Mouse (Mus musculus) heart, postnatal 0 days (tissue): ENCODE results near the gene Gm44511. TPM values are rescaled to one million over a fixed set of nuclear protein-coding genes. Genes with fewer than 3 reads are reported as not detected.
"Not testable (repeated sequence)": the region's sequence is repeated elsewhere in the genome, so short reads cannot be mapped to it uniquely, and the experiment has no call there.

Experiments
- ATAC-seq: fragments of 200-750 bp; cut with Nextera tagmentation; 2 replicates; pipeline ENCODE4 v1.8.0; 2017; ENCODE audit warnings: low read depth, moderate number of reproducible peaks, moderate library complexity; ENCODE audit not compliant: insufficient read depth
- DNase-seq: peaks from one replicate; pipeline ENCODE4 v3.0.0-alpha.2; 2016; ENCODE audit warnings: low spot score
- H3K27ac ChIP-seq: fragments of 300-500 bp; sonication (generic); 2 replicates; pipeline ENCODE4 v1.5.1; 2014; ENCODE audit warnings: low read depth, mild to moderate bottlenecking
- H3K27me3 ChIP-seq: fragments of 300-500 bp; sonication (generic); 2 replicates; pipeline ENCODE4 v1.6.1; 2014; ENCODE audit warnings: low read length, mixed read lengths; ENCODE audit not compliant: control insufficient read depth, insufficient read depth
- H3K36me3 ChIP-seq: fragments of 300-500 bp; sonication (generic); replicated peaks from 2 replicates; pipeline ENCODE4 v1.6.1; 2014; ENCODE audit warnings: low read length, mixed read lengths; ENCODE audit not compliant: control insufficient read depth, insufficient read depth
- H3K4me1 ChIP-seq: fragments of 300-500 bp; sonication (generic); 2 replicates; pipeline ENCODE4 v1.6.1; 2014; ENCODE audit warnings: antibody characterized with exemption; ENCODE audit not compliant: control insufficient read depth, insufficient read depth
- H3K4me2 ChIP-seq: fragments of 300-500 bp; sonication (generic); 2 replicates; pipeline ENCODE4 v1.6.1; 2014; ENCODE audit warnings: low read depth, mild to moderate bottlenecking, low read length, moderate library complexity
- H3K4me3 ChIP-seq: fragments of 300-500 bp; sonication (generic); 2 replicates; pipeline ENCODE4 v1.5.1; 2014; ENCODE audit warnings: low read depth, low read length
- H3K9ac ChIP-seq: fragments of 300-500 bp; sonication (generic); replicated peaks from 2 replicates; pipeline ENCODE4 v1.6.1; 2014; ENCODE audit warnings: low read depth, low read length, mixed read lengths
- H3K9me3 ChIP-seq: fragments of 300-500 bp; sonication (generic); replicated peaks from 2 replicates; pipeline ENCODE4 v1.6.1; 2016; ENCODE audit warnings: low read length; ENCODE audit not compliant: control insufficient read depth
- CTCF ChIP-seq: IDR thresholded peaks from 2 replicates; pipeline ENCODE4 v1.5.1; 2016; ENCODE audit warnings: antibody characterized with exemption, control low read depth, low read depth
- EP300 ChIP-seq: IDR thresholded peaks from 2 replicates; pipeline ENCODE4 v1.6.1; 2016; ENCODE audit warnings: antibody characterized with exemption, low read depth
- WGBS: fragments of 180-500 bp; shearing (Covaris S2); extraction: QIAGEN DNeasy Blood & Tissue Kit; methylation state at CpG from one replicate; pipeline ENCODE4 v1.1.7; 2014; 5-methylcytosine and 5-hydroxymethylcytosine counted together
- polyA plus RNA-seq: library from polyadenylated mRNA; unstranded; fragments of >200 nt; fragmentation: Nextera tagmentation; extraction: Ambion mirVana; gene quantifications from 2 replicates; pipeline ENCODE4 v1.2.1, GENCODE M21; 2015
- total RNA-seq: library from RNA; depleted of rRNA; stranded (reverse); fragments of >200 nt; gene quantifications from 2 replicates; pipeline ENCODE4 v1.2.3, GENCODE M21; 2014; ENCODE audit warnings: low replicate concordance

Gene Gm44511
- total and polyA plus RNA-seq, 2 experiments from 2014 or later: not detected

DNA sequence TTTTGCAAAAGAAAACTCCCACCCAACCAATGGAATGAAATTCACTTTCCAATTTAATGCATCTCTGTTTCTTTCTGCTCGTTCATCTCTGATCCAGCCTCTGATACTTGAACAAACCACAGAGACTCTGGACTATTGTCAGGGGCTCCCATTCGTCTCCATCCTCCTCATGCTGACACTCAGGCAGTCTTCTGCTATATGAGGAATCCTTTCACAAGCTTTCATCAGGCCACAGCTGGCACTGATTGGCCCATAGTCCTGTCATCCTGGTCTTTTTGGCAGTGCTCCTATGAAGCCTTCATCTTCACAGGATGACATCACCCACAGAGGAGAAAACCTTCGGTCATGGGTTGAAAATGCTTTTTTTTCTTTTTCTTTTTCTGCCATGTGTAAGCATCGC, 58.1 kb downstream of the Gm44511 start:
- no peak for TF ChIP-seq EP300
- TF ChIP-seq CTCF: no peak
- H3K4me1 ChIP-seq: no peaks in the 10 kb centered on the region
- H3K27me3 ChIP-seq: no peaks in the 10 kb centered on the region
- no peak overlapping the region for H3K4me3 ChIP-seq
- 61% methylated on average over 4 of the region's 4 CpGs for WGBS
- H3K4me2 ChIP-seq: no peak overlapping the region
- DNase-seq (no peak), ATAC-seq (no peak)
- no peak overlapping the region for H3K9ac ChIP-seq
- H3K9me3 ChIP-seq: no peaks in the 10 kb centered on the region
- no peak overlapping the region for H3K27ac ChIP-seq
- H3K36me3 ChIP-seq: no peaks in the 10 kb centered on the region

DNA sequence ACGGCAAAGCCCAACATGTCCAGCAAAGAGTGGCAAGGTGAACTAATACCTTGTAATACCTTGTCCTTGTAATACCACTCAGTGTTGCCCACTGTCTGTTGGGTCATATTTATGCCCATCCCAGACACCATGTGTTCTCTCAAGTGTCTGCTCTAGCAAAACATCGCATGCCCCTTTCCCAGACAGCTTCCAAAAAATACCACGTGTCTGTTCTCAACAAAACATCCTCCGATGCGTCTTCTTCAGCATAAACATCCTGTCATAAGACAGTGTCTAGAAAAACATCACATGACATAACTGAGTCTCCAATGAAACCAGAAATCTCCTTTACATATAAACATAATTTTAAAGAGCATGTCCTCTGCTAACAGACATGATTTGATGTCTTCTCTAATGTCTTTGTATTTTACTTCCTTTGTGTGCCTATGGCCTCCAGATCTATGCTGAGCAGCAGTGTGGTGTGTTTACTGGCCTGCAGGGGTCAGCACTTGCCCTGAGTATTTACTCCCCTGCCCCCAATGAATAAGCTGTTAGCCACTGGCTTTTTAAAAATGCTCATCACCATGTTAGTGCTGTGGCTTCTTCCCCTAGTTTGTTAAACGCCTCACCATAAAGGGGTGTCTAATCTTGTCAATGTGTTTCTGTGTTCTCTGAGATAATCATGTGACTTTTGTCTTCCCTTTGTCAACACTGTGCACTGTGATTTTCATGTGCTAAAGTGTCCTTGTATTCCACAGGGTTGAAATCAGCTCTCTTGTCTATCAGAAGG, 59.4 kb downstream of the Gm44511 start:
- not testable (repeated sequence) for ATAC-seq
- 62% methylated on average over 6 of the region's 6 CpGs for WGBS

DNA sequence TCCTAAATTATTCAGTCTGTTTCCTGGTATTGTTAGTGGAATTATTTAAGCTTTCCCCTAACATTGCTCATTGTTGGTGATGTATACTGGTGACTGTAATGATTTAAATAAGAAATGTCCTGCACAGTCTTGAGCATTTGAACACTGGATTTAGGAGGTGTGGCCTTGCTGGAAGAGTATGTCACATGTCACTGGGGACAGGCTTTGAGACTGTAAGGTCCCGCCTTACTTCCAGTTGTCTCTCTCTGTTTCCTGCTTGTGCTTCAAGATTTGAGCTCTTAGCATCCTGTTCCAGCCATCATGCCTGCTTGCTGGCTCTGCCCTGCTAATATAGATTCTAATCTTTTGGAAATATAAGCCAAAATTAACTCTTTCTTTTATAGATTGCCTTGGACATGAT, 60.9 kb downstream of the Gm44511 start:
- no peak overlapping the region for H3K4me3 ChIP-seq
- H3K4me2 ChIP-seq: no peak overlapping the region
- TF ChIP-seq CTCF (no peak), EP300 (no peak)
- H3K9me3 ChIP-seq: no peaks in the 10 kb centered on the region
- ATAC-seq (no peak), DNase-seq (no peak)
- H3K36me3 ChIP-seq: no peaks in the 10 kb centered on the region
- H3K27ac ChIP-seq: no peak overlapping the region
- H3K27me3 ChIP-seq: no peaks in the 10 kb centered on the region
- H3K9ac ChIP-seq: no peak overlapping the region
- WGBS: 61% methylated on average over 1 of the region's 1 CpGs
- no peaks in the 10 kb centered on the region for H3K4me1 ChIP-seq

More for the DNA sequence above, 59.4 kb downstream of the Gm44511 start:
- H3K4me2 ChIP-seq, H3K4me3 ChIP-seq, H3K9me3 ChIP-seq, H3K4me1 ChIP-seq, H3K27ac ChIP-seq, H3K9ac ChIP-seq, H3K27me3 ChIP-seq, H3K36me3 ChIP-seq: not testable (repeated sequence)
- peak; percentile 39 for DNase-seq
- TF ChIP-seq CTCF: peak; percentile 65

DNA sequence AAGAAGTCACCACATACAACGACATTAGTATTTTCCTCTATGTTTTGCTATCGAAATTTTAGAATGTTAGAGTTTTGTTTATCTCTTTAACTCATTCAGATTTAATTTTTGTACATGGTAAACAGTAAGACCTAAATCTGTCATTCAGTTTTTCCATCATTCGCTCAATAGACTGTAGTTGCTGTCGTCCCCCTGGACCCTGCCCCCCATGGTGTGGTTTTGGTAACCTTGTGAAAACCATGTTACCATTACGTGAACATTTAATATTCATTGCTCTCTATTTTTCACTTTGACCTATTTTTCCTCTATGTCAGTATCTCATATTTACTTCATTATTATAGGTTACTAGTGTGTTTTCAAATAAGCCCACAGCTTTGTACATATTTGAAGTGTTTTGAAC, 61.5 kb downstream of the Gm44511 start:
- no peaks in the 10 kb centered on the region for H3K27me3 ChIP-seq
- WGBS: 23% methylated on average over 5 of the region's 5 CpGs
- peak overlapping the region; percentile 41 for H3K4me3 ChIP-seq
- TF ChIP-seq CTCF: no peak
- no peak for TF ChIP-seq EP300
- ATAC-seq (no peak), DNase-seq (no peak)
- H3K27ac ChIP-seq: no peak overlapping the region
- no peaks in the 10 kb centered on the region for H3K4me1 ChIP-seq
- H3K36me3 ChIP-seq: no peaks in the 10 kb centered on the region
- peak overlapping the region; percentile 56 for H3K4me2 ChIP-seq
- no peak overlapping the region for H3K9ac ChIP-seq
- no peaks in the 10 kb centered on the region for H3K9me3 ChIP-seq

DNA sequence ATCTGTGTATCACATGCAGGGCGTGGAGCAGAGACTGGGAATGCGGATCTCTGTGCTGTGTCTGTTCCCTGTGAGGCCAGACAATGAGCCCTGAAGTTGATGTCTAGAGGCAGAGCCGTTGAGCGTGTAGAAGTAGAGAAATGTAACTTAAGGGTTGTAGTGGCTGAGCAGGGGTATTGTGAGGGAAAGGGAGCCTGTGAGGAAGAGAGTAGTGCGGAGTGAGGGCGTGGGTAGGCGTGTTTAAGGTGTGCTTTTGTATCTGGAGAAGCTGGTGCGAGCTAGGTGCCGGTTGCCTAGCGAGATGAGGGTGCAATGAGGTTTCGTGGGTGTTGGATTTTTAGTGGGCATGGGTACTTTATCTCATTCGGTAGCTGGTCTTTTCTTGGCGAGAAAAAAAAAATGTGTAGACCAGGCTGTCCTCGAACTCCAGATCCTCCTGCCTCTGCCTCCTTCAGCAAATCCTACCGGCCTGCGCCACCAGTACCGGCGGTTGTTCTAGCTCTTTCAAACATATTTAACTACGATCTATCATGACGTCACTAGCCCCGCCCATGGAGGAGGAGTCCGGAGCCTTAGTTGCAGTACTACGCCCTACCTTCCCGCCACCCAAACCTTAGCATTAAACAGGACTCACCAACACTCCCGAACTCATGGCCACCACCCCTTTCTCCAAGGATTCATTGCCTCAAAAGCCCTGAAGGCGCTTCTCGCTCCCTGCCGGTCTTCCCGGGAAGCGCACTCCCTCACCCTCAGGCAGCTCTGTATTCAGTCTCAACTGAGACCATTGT, 62.2 kb downstream of the Gm44511 start:
- 1% methylated on average over 30 of the region's 30 CpGs for WGBS
- Histone ChIP-seq H3K4me2 (peak overlapping the region; percentile 58), H3K9ac (no peak overlapping the region; the same call in 1 of the 2 replicates), H3K36me3 (no peaks in the 10 kb centered on the region), H3K4me3 (peak overlapping the region; percentile 41), H3K4me1 (no peaks in the 10 kb centered on the region), H3K9me3 (no peaks in the 10 kb centered on the region), H3K27ac (no peak overlapping the region), H3K27me3 (no peaks in the 10 kb centered on the region)
- TF ChIP-seq EP300 (no peak), CTCF (peak; percentile 74)
- peak; percentile 94 for ATAC-seq
- DNase-seq: peak; percentile 99

DNA sequence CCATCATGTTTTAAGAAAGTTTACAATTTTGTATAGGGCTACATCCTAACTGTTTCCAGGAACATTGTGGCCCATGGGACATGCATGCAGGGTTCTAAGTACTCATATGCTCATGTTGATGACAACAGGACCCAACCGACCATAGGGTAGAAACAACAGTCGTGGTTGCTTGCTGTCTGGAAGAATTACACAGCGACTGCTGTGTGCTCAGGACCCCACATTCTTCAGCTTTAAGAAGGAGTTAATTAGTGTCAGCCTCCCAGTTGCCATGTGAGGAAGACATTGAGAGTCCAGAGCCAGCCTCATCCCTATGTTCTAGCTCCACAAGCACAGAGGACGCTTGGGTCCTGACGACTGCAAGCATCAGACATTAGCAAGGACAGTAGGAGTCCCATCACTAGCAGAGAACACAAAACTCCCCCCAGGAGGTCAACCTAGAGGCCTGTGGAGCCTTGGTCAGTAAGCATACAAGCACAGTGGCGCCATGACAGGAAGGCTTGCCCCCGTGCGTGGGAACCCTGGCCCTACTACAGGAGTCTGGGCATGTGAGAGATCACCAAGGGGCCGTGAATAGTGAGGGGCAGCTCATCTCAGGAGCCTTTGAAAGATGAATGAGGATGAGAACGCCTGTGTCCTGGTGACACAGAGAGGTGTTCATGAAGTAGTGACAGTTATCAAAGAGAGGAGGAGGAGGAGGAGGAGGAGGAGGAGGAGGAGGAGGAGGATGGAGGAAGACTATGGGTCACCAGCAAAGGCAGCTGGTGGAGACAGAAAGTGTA, 63.0 kb downstream of the Gm44511 start:
- WGBS: 79% methylated on average over 9 of the region's 10 CpGs

More for the DNA sequence above, 63.0 kb downstream of the Gm44511 start:
- not testable (repeated sequence) for H3K4me1 ChIP-seq, DNase-seq, H3K36me3 ChIP-seq, ATAC-seq, H3K9ac ChIP-seq, H3K27ac ChIP-seq, H3K27me3 ChIP-seq, H3K9me3 ChIP-seq
- peak overlapping the region; percentile 58 for H3K4me2 ChIP-seq
- H3K4me3 ChIP-seq: peak overlapping the region; percentile 41; the same call in 1 of the 2 replicates
